Mouse (Mus musculus) testis, postnatal 10 days (tissue): ENCODE measurements at regions not wholly inside any gene's neighbourhood (a gene's known extent, or its start where the extent isn't known, plus 50 kb on each side); places are given as distances from the start of the nearest gene placed in this dataset.
"Not testable (repeated sequence)": the region's sequence is repeated elsewhere in the genome, so short reads cannot be mapped to it uniquely, and the experiment has no call there.

ENCODE experiments used
- DNase-seq: peaks from one replicate; pipeline ENCODE4 v3.0.0; 2021; ENCODE audit warnings: low spot score

DNA sequence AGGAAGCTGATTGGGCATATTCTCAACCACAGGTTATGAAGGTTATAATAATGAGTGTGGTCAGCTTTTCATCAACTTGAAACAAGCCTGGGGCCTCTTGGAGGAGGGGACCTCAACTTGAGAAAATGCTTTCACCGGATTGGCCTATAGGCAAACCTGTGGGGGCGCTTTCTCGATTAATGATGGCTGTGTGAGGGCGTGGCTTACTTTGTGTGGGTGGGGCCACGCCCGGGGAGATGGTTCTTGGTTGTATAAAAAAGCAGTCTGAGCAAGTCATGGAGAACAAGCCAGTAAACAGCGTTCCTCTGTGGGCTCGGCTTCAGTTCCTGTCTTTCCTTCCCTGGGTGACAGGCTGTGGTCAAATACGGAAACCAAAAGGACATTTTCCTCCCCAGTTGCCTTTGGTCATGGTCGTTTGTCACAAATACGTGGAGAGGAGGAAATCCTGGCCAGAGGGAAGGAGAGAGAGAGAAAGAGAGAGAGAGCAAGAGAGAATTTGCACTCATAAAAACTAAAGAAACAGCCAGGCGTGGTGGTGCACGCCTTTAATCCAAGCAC lies 163.1 kb downstream of the Ifng start:
- no peak for DNase-seq

GRCm38 (mm10) chr10:118605156-118605821 lies 164.4 kb downstream of the Ifng start:
- no peak for DNase-seq

- no peak for DNase-seq
Measured at GRCm38 (mm10) chr10:118607418-118607817, 166.6 kb downstream of the Ifng start.

DNA sequence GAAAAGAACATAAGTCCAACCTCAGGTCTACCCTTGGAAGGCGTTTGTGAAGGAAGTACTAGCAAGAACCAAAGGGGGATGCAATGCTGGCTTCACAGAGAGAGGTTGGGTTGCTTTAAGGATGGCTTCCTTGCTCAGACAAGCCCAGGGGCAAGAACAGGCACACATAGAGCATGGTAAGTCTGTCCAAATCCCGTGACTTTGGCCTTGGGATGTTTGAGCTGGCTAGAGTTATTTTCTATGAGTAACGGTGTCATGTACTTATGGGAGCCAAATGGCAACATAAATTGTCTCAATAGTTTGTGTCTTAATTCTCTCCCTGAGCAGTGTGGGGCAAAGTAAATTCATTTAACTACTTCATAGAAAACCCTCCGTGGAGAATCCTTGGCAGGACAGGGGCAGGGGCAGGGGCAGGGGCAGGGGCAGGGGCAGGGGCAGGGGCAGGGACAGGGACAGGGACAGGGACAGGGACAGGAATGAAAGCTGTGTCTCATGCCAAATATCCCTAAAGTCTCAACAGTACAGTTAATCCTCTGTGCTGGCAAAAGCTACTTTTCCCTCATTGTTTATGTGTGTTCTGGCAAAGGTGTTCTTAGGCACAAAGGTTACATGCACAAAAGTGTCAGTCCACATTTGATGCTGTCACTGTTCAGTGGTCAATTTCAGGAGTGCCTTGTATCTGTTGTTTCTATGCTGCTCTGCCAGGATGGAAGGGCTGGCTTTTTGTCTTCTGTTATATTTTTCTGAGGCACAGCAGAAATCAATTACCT lies 167.7 kb downstream of the Ifng start:
- DNase-seq, result no peak

- DNase-seq, result no peak
Measured at GRCm38 (mm10) chr10:118609157-118609556, 168.3 kb downstream of the Ifng start.

DNA sequence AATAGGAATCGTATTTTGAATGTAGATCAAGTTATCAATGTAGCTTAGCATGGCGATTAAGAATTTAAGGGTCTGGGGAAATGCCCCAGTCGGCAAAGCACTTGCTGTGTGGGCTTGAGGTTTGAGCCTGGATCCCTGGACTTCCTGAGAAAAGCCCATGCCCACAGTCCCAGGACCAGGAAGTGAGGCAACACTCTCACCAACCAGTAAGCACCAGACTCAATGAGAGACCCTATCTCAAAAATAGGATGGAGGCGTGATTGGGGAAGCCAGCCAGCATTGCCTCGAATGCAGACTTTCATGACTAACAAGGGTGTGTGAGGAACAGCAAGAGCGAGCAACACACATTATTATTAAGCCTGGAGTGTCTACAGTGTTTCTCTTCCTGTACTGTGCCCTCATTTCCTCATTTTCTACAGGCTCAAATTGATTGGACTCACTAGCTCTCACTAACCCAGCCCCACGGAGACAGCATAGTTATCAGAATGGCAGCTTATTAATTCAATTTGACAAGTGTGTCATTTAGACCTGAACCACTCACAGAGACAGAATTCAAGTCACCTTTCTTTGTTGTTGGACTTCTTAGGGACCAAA lies 170.1 kb downstream of the Ifng start:
- DNase-seq, result no peak

GRCm38 (mm10) chr10:118612091-118612490 lies 171.2 kb downstream of the Ifng start:
- DNase-seq, result no peak

DNA sequence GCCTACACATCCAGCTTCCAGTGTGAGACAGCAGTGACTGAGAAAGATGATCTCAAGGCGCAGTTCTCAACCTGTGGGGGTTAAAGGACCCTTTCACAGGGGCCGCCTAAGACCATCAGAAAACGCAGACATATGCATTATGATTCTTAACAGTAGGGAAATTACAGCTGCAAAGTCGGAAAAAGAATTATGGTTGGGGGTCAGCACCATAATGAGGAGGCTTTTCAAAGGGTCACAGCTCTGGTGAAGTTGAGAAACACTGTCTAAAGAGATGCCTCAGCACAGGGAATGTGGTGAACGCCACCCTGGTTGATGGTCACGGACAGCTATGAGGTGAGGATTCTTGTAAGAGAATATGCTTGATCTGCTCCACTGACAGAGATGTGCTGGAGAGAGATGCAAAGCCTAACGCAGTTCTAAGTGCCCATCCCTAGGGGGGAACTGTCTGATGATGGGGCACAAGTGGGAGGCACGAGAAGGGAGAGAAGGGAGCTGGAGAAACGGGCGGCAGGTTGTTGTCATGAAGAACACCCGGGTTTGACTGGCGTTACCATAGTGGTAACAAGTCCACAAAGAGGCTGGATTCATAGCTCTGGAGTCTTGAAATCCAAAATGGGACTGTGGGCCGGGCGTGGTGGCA lies 172.3 kb downstream of the Ifng start:
- no peak for DNase-seq

DNA sequence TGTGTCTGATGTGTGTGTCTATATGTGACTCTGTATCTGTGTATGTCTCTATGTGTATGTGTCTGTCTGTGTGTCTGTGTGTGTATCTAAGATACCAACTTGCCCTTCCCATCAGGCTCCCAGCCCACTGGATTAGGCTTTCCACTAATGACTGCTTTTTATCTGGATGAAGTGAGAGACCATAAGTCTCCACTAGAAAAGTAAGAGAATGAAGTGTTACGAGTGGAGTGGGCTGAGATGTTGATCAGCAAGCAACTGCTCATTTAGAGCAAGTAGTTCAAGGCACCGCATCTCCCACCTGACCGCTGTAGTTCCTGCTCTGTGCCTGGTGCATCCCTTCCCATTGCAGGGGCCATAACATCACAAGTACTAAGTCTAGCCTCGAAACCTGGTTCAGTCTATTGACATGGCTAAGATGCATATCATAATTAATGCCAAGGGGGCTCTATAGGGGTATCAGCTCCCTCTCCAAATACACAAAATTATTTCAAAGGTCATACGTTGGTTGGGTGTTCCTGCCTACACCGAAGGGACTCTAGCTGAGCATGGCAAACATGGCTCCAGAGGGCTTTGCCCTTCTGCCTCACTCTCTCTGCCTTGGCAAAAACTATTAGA lies 173.5 kb downstream of the Ifng start:
- DNase-seq, result no peak

DNA sequence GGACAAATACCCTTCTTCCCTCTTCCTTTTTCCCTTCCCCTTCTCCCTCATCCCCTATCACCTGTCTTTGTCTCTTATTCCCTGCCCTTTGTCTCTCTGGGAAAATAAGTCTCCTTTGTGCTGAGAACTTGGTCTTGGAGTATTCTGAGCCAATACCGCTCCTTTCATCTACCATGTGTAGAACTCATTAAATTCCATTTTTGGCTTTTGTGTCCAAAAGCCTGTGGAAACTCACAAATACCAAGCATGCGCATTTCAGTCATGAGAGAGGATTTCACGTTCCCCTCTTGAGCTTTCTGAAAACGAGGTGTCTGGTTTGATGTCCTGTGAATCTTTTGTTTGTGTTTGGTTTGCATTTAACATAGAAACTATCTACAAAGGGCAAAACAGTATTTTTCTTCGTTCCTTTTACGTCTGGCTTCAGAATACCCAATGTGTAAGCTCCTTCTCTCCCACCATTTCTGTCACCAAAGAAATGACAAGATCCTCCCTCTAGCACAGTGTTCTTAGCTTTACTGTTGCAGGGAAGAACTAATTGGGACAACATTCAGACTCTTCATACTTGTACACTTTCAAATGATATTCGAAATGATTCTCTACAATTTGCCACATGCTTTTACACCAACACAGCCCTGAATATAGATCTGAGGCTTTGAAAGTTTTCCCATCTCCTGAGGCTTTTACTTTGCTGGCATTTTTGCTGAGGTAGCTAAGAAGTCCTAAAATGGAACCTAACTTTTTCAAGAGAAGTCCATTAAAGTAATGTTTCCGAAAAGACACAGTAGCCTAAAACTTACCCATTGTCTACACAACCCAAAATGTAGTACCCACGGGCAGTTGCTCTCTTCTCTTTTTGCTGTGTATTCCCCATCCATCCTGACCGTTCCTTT lies 174.5 kb downstream of the Ifng start:
- no peak for DNase-seq

GRCm38 (mm10) chr10:118616031-118616615 lies 175.3 kb downstream of the Ifng start:
- DNase-seq, result no peak

GRCm38 (mm10) chr10:118617291-118618044 lies 176.6 kb downstream of the Ifng start:
- DNase-seq, result no peak

DNA sequence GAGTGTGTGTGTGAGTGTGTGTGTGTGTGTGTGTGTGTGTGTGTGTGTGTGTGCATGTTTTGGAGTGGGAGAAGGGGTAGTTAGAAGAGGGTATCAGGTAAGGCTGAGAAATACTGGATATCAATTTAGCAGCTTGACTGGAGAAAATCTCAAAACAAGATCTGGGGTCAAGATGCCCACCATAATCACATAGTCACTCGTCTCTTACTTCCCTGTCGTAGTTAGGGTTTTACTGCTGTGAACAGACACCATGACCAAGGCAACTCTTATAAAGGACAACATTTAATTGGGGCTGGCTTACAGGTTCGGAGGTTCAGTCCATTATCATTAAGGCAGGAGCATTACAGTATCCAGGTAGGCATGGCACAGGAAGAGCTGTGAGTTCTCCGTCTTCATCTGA lies 177.4 kb downstream of the Ifng start:
- DNase-seq, result not testable (repeated sequence)

GRCm38 (mm10) chr10:118618766-118619600 lies 178.1 kb downstream of the Ifng start:
- DNase-seq, result no peak

DNA sequence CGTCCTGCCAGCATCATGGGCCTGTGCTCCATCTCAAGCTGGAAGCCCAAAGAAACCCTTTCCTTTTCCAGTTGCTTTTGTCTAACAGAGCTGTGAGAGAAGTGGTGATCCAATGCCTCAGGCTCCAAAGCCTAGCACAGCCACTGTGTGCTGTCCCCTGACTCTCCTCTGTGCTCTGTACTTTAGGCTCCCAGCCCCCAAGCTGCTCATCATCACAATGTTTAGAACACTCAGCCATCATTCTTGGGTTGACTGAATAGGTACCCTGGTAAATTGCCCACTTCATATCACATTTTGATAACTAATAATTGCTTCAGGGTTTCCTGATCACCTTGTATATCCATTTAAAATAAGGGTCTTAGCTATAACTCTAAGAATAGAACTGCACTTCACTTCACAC lies 178.8 kb downstream of the Ifng start:
- DNase-seq, result no peak

- no peak for DNase-seq
Measured at GRCm38 (mm10) chr10:118620611-118621010, 179.8 kb downstream of the Ifng start.

GRCm38 (mm10) chr10:118621546-118621945 lies 180.7 kb downstream of the Ifng start:
- no peak for DNase-seq

DNA sequence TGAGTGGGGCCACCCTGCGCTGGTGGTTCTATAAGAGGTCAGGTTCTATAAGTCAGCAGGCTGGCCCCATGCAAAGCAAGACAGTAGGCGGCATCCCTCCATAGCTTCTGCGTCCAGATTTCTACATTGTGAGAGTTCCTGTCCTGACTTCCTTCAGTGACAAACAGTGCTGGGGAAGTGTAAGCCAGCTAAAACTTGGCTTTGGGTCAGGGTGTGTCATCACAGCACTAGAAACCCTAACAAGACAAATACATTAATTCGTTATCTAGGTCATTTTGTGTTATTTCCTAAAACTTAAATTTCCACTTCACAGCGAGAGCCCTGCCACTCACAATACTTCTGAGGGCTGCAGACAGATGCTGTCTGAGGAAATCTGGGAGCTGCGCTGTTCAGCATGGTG lies 181.3 kb downstream of the Ifng start:
- no peak for DNase-seq

- DNase-seq, result no peak
Measured at GRCm38 (mm10) chr10:118622916-118623315, 182.1 kb downstream of the Ifng start.
